Mouse (Mus musculus): ENCODE data around the gene Atp13a1. TPM values are rescaled to one million over a fixed set of nuclear protein-coding genes. Genes with fewer than 3 reads are reported as not detected.
A peak's percentile ranks its signal among the peaks of the same experiment; 100 is the strongest.

Atp13a1 gene
- polyA plus RNA-seq (2012), result 42.1 and 42.9 TPM in 2 replicates

GRCm38 (mm10) chr8:69790773-69791367 lies at the start of gene Atp13a1, which contains the start of gene Zfp866:
TSS of gene Atp13a1 (plus strand) at chr8:69791163.
TSS of gene Zfp866 (minus strand) at chr8:69791178.
- no peak for TF ChIP-seq GATA1 (IDR thresholded peaks at IDR 0.05; ENCODE audit: low read length)

GRCm38 (mm10) chr8:69741231-69741630 lies 49.7 kb upstream of the Atp13a1 start:
- no peak for TF ChIP-seq GATA1 (IDR thresholded peaks at IDR 0.05; ENCODE audit: low read length)

- TF ChIP-seq GATA1 (IDR thresholded peaks at IDR 0.05; ENCODE audit: low read length), result no peak
These were observed 41.2 kb upstream of the Atp13a1 start, which contains the start of gene Zfp963 for GRCm38 (mm10) chr8:69749544-69750454. TSS of gene Zfp963 (minus strand) at chr8:69749970.

GRCm38 (mm10) chr8:69752437-69752836 lies 38.5 kb upstream of the Atp13a1 start:
- TF ChIP-seq GATA1 (IDR thresholded peaks at IDR 0.05; ENCODE audit: low read length), result no peak

GRCm38 (mm10) chr8:69758316-69758715 lies 32.6 kb upstream of the Atp13a1 start:
- TF ChIP-seq GATA1 (IDR thresholded peaks at IDR 0.05; ENCODE audit: low read length), result no peak

- TF ChIP-seq GATA1 (IDR thresholded peaks at IDR 0.05; ENCODE audit: low read length), result no peak
These were observed 29.0 kb upstream of the Atp13a1 start for GRCm38 (mm10) chr8:69761814-69762445.

GRCm38 (mm10) chr8:69771221-69771620 lies 19.7 kb upstream of the Atp13a1 start:
- TF ChIP-seq GATA1 (IDR thresholded peaks at IDR 0.05; ENCODE audit: low read length), result no peak

GRCm38 (mm10) chr8:69772106-69772505 lies 18.9 kb upstream of the Atp13a1 start:
- TF ChIP-seq GATA1 (IDR thresholded peaks at IDR 0.05; ENCODE audit: low read length), result no peak

- no peak for TF ChIP-seq GATA1 (IDR thresholded peaks at IDR 0.05; ENCODE audit: low read length)
These were observed 16.3 kb upstream of the Atp13a1 start, which contains the start of gene Gm20422 for GRCm38 (mm10) chr8:69774503-69775148. TSS of gene Gm20422 (minus strand) at chr8:69774886.

GRCm38 (mm10) chr8:69775149-69775534 lies 15.8 kb upstream of the Atp13a1 start:
- no peak for TF ChIP-seq GATA1 (IDR thresholded peaks at IDR 0.05; ENCODE audit: low read length)

GRCm38 (mm10) chr8:69777111-69777510 lies 13.9 kb upstream of the Atp13a1 start:
- no peak for TF ChIP-seq GATA1 (IDR thresholded peaks at IDR 0.05; ENCODE audit: low read length)

GRCm38 (mm10) chr8:69789105-69789504 lies 1.9 kb upstream of the Atp13a1 start:
- peak; percentile 14 for TF ChIP-seq GATA1 (IDR thresholded peaks at IDR 0.05; ENCODE audit: low read length)

GRCm38 (mm10) chr8:69789731-69790130 lies 1.2 kb upstream of the Atp13a1 start:
- TF ChIP-seq GATA1 (IDR thresholded peaks at IDR 0.05; ENCODE audit: low read length), result no peak

GRCm38 (mm10) chr8:69790364-69790763 lies 599 bp upstream of the Atp13a1 start:
- no peak for TF ChIP-seq GATA1 (IDR thresholded peaks at IDR 0.05; ENCODE audit: low read length)

GRCm38 (mm10) chr8:69791415-69792068 lies 579 bp downstream of the Atp13a1 start:
- TF ChIP-seq GATA1 (IDR thresholded peaks at IDR 0.05; ENCODE audit: low read length), result no peak

Data from G1E-ER4 (cell line).